Mouse (Mus musculus) neural tube, embryonic 10.5 days (tissue): ENCODE measurements around the gene Gm14288.
"Not testable (repeated sequence)": the region's sequence is repeated elsewhere in the genome, so short reads cannot be mapped to it uniquely, and the experiment has no call there.

ENCODE experiments used
- DNase-seq: peaks from one replicate; pipeline ENCODE4 v3.0.0-alpha.2; 2017; ENCODE audit warnings: low spot score; ENCODE audit errors: extremely low spot score

Gene Gm14288

DNA sequence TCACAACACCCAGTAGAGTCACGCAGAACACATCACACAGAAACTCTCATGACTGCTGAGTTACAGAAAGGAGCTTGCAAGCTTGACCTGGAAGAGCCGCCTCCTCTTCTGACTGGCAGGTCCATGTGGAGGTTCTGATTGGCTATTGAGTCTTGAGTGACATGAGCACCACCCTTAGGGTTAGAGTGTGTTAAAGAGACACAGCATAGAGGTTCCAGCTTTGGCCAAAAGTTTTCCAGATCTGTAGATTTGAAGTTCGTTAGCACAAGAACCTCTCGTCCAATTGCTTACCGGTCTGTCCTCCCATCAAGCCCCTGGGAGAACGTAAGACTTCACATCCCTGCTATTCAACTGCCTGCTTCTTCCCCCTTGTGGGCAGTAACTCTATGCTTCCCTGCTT is at the start of gene Gm14288:
TSS of gene Gm14288 (minus strand) at position 101 of the 400 bp plus-strand sequence.
- not testable (repeated sequence) for DNase-seq

DNA sequence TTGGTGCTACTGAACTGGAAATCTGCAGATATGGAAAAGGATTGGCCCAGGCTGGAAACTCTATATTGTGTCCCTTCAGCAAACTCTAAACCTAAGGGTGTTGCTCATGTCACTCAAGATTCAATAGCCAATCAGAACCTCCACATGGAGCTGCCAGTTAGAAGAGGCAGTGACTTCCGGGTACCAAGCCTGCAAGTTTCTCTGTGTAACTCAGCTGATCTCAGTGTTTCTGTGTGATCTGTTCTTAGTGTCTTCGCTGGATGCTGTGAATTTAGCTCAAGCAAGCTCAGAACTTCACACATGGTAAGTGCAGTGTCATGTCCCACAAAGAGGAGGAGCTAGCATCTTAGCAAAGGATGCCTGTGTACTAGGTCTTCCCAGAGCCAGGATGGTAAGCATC is 59.7 kb downstream of the Gm14288 start, which contains the start of gene Gm2007:
TSS of gene Gm2007 (plus strand) at position 301 of the 400 bp plus-strand sequence.
- DNase-seq, result not testable (repeated sequence)
